Mouse (Mus musculus): ENCODE results near the gene Apoa4.

Gene Apoa4

GRCm38 (mm10) chr9:46240526-46241153 is at the start of gene Apoa4:
Apoa4 (plus strand) TSS chr9:46240696.
- no peak for DNase-seq (ENCODE audit: low spot score)

- no peak for DNase-seq (ENCODE audit: low spot score)
Measured at GRCm38 (mm10) chr9:46191234-46191633, 49.3 kb upstream of the Apoa4 start.

- DNase-seq (ENCODE audit: low spot score), result peak; percentile 46
Measured at GRCm38 (mm10) chr9:46191644-46192043, 48.9 kb upstream of the Apoa4 start.

- no peak for DNase-seq (ENCODE audit: low spot score)
Measured at GRCm38 (mm10) chr9:46192642-46193041, 47.9 kb upstream of the Apoa4 start.

- DNase-seq (ENCODE audit: low spot score), result no peak
Measured at GRCm38 (mm10) chr9:46194809-46195208, 45.7 kb upstream of the Apoa4 start.

- DNase-seq (ENCODE audit: low spot score), result peak; percentile 75
Measured at GRCm38 (mm10) chr9:46196699-46197169, 43.8 kb upstream of the Apoa4 start.

- DNase-seq (ENCODE audit: low spot score), result no peak
Measured at GRCm38 (mm10) chr9:46198461-46198860, 42.0 kb upstream of the Apoa4 start.

GRCm38 (mm10) chr9:46198936-46199335 is 41.6 kb upstream of the Apoa4 start:
- DNase-seq (ENCODE audit: low spot score), result no peak

GRCm38 (mm10) chr9:46199609-46200008 is 40.9 kb upstream of the Apoa4 start:
- no peak for DNase-seq (ENCODE audit: low spot score)

- no peak for DNase-seq (ENCODE audit: low spot score)
Measured at GRCm38 (mm10) chr9:46206834-46207500, 33.5 kb upstream of the Apoa4 start.

GRCm38 (mm10) chr9:46207501-46207869 is 33.0 kb upstream of the Apoa4 start:
- DNase-seq (ENCODE audit: low spot score), result no peak

- no peak for DNase-seq (ENCODE audit: low spot score)
Measured at GRCm38 (mm10) chr9:46208401-46208974, 32.0 kb upstream of the Apoa4 start.

- DNase-seq (ENCODE audit: low spot score), result no peak
Measured at GRCm38 (mm10) chr9:46210473-46210872, 30.0 kb upstream of the Apoa4 start.

- peak; percentile 16 for DNase-seq (ENCODE audit: low spot score)
Measured at GRCm38 (mm10) chr9:46214276-46214675, 26.2 kb upstream of the Apoa4 start.

- DNase-seq (ENCODE audit: low spot score), result no peak
Measured at GRCm38 (mm10) chr9:46214946-46215337, 25.6 kb upstream of the Apoa4 start.

GRCm38 (mm10) chr9:46215338-46216322 is 24.9 kb upstream of the Apoa4 start:
- peak; percentile 8 for DNase-seq (ENCODE audit: low spot score)

GRCm38 (mm10) chr9:46216744-46217470 is 23.6 kb upstream of the Apoa4 start:
- DNase-seq (ENCODE audit: low spot score), result no peak

GRCm38 (mm10) chr9:46218176-46218575 is 22.3 kb upstream of the Apoa4 start:
- DNase-seq (ENCODE audit: low spot score), result no peak

GRCm38 (mm10) chr9:46223090-46223489 is 17.4 kb upstream of the Apoa4 start:
- peak; percentile 8 for DNase-seq (ENCODE audit: low spot score)

- no peak for DNase-seq (ENCODE audit: low spot score)
Measured at GRCm38 (mm10) chr9:46224101-46224500, 16.4 kb upstream of the Apoa4 start.

GRCm38 (mm10) chr9:46224945-46225660 is 15.4 kb upstream of the Apoa4 start:
- DNase-seq (ENCODE audit: low spot score), result no peak
